Mouse (Mus musculus) C2C12 (cell line): Measurements from ENCODE around the gene Fbxw18.
"Not testable (repeated sequence)": the region's sequence is repeated elsewhere in the genome, so short reads cannot be mapped to it uniquely, and the experiment has no call there.

ENCODE experiments used
- CTCF ChIP-seq: IDR thresholded peaks from one replicate; pipeline ENCODE4 v1.5.1; 2011; ENCODE audit not compliant: control insufficient read depth, insufficient read depth, insufficient read length
- FOSL1 ChIP-seq: IDR thresholded peaks from one replicate; pipeline ENCODE4 v1.8.0; 2011; ENCODE audit warnings: mild to moderate bottlenecking, low read length; ENCODE audit not compliant: poor library complexity, insufficient read depth, severe bottlenecking
- USF1 ChIP-seq: IDR thresholded peaks from one replicate; pipeline ENCODE4 v1.6.1; 2011; ENCODE audit warnings: low read depth, mild to moderate bottlenecking, control low read depth, moderate library complexity

DNA sequence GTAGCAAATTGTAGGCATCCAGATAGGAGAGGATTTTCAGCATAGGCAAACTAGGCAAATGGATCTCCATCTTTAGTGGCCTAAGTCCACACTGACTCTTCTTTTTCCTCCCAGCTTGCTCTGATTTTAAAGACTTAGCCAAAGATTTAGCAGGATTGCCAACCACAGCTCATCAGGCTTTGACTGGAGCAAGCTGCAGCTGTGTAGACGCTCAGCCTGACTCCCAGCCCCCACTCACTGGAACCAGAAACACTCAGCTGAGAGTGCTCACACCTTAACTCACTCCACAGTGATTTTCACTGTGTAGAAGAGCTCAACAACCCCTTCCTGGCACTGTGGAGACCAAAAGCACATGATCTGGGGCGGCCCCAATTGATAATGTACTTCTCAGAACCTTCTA is 37.9 kb downstream of the Fbxw18 start, which contains the start of gene Fbxw25:
- TF ChIP-seq USF1, CTCF, FOSL1: not testable (repeated sequence)
